Comparison of ENCODE assay signal across 8 mouse cellular contexts in the genomic region with DNA sequence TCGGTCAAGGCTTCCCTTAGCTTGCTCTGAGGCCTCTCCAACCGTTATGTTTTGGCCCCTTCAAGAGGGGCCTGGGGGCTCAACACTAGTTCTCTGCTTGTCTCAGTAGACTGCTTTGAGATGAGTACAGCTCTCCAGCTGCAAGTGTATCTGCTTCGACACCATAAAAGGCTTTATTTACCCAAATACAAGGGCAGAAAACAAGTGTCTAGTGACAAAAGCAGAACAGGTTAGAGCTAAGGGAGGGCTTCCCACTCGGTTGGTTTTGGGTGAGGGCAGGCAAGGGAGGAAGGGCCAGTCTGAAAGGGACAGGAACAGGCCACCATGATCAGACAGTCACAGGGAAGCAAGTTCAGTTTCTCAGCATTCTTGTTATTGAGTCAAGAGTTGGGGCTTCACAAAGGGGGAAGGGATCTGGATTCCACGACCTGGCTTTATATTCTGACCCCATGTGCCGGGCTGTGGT. TPM values are rescaled to one million over a fixed set of nuclear protein-coding genes. Genes with fewer than 3 reads are reported as not detected.
DNase-seq lines count a peak whose midpoint lies in the region; ATAC-seq and TF ChIP-seq lines count a peak whose summit lies in the region.

No protein-coding gene starts in this region.

- intact Hi-C loops in gastrocnemius, adult 2 months (cut with DNase I) = no loop called here

- peaks cover 3% of the 10 kb centered on the region; the same call in 1 of the 2 replicates for H3K4me1 ChIP-seq in bone marrow, adult 2 months (ENCODE audit: control insufficient read depth, insufficient read depth, low read length)
- H3K4me1 ChIP-seq in heart, embryonic 15.5 days (replicated peaks) = peaks cover 62% of the 10 kb centered on the region
- H3K4me1 ChIP-seq in liver, embryonic 11.5 days (replicated peaks; ENCODE audit: control insufficient read depth, insufficient read depth, low read length) = peaks cover 42% of the 10 kb centered on the region
- peaks cover 47% of the 10 kb centered on the region for H3K4me1 ChIP-seq in neural tube, embryonic 12.5 days

- H3K27me3 ChIP-seq in heart, embryonic 15.5 days = no peaks in the 10 kb centered on the region
- H3K27me3 ChIP-seq in liver, embryonic 11.5 days (replicated peaks; ENCODE audit: control insufficient read depth, insufficient read depth, low read length) = no peaks in the 10 kb centered on the region; the same call in 1 of the 2 replicates
- H3K27me3 ChIP-seq in neural tube, embryonic 12.5 days (replicated peaks) = no peaks in the 10 kb centered on the region

- H3K27ac ChIP-seq in gastrocnemius, adult 2 months = peak overlapping the region; percentile 89
- peak overlapping the region; percentile 88 for H3K27ac ChIP-seq in bone marrow, adult 2 months (ENCODE audit: control insufficient read depth, insufficient read depth, low read depth, low read length, poor library complexity)
- peak overlapping the region; percentile 98 for H3K27ac ChIP-seq in heart, embryonic 15.5 days
- H3K27ac ChIP-seq in liver, embryonic 11.5 days (ENCODE audit: low read depth, low read length) = peak overlapping the region; percentile 60
- peak overlapping the region; percentile 3; the same call in 1 of the 2 replicates for H3K27ac ChIP-seq in neural tube, embryonic 12.5 days

- peaks cover 28% of the 10 kb centered on the region for H3K36me3 ChIP-seq in heart, embryonic 15.5 days
- H3K36me3 ChIP-seq in liver, embryonic 11.5 days (ENCODE audit: control insufficient read depth, insufficient read depth, low read length) = peaks cover 5% of the 10 kb centered on the region
- H3K36me3 ChIP-seq in neural tube, embryonic 12.5 days = peaks cover 36% of the 10 kb centered on the region

- no peak for TF ChIP-seq CTCF in gastrocnemius, adult 2 months (IDR thresholded peaks at IDR 0.05)
- TF ChIP-seq CTCF in bone marrow, adult 2 months (IDR thresholded peaks at IDR 0.05; ENCODE audit: control insufficient read depth, insufficient read depth, low read length) = no peak

- WGBS in bone marrow, adult 2 months = 13% methylated on average over 6 of the region's 6 CpGs
- WGBS in heart, embryonic 15.5 days = 6% methylated on average over 6 of the region's 6 CpGs
- WGBS in liver, embryonic 11.5 days = 16% methylated on average over 6 of the region's 6 CpGs
- 11% methylated on average over 6 of the region's 6 CpGs for WGBS in neural tube, embryonic 12.5 days

- no peak for ATAC-seq in heart, embryonic 15.5 days (replicated peaks; ENCODE audit: insufficient number of reproducible peaks, insufficient read depth, low FRiP score, low read depth)
- no peak for ATAC-seq in liver, embryonic 11.5 days (replicated peaks; ENCODE audit: low FRiP score)
- ATAC-seq in neural tube, embryonic 12.5 days (ENCODE audit: low FRiP score, low read depth) = no peak

- peak overlapping the region; percentile 64 for H3K4me2 ChIP-seq in heart, embryonic 15.5 days
- H3K4me2 ChIP-seq in liver, embryonic 11.5 days = peak overlapping the region; percentile 96
- H3K4me2 ChIP-seq in neural tube, embryonic 12.5 days (replicated peaks) = peak overlapping the region; percentile 91

- H3K4me3 ChIP-seq in gastrocnemius, adult 2 months = peak overlapping the region; percentile 92
- peak overlapping the region; percentile 74 for H3K4me3 ChIP-seq in bone marrow, adult 2 months (replicated peaks; ENCODE audit: control insufficient read depth, low read depth, low read length)
- H3K4me3 ChIP-seq in heart, embryonic 15.5 days = peak overlapping the region; percentile 71
- H3K4me3 ChIP-seq in liver, embryonic 11.5 days (ENCODE audit: low read depth, low read length) = peak overlapping the region; percentile 80
- H3K4me3 ChIP-seq in neural tube, embryonic 12.5 days = peak overlapping the region; percentile 85

- H3K9ac ChIP-seq in heart, embryonic 15.5 days = peak overlapping the region; percentile 73
- peak overlapping the region; percentile 85 for H3K9ac ChIP-seq in liver, embryonic 11.5 days (ENCODE audit: low read depth, low read length)
- H3K9ac ChIP-seq in neural tube, embryonic 12.5 days = peak overlapping the region; percentile 99

- TF ChIP-seq POLR2A in bone marrow, adult 2 months (IDR thresholded peaks at IDR 0.05; ENCODE audit: borderline replicate concordance, control insufficient read depth, low read depth, low read length) = no peak

- DNase-seq in gastrocnemius, adult 2 months = no peak
- DNase-seq in gastrocnemius, postnatal 4 days (ENCODE audit: low spot score in 2 of 2) = no peak
- no peak for DNase-seq in liver, embryonic 11.5 days (ENCODE audit: low spot score)
- no peak for DNase-seq in adrenal gland, adult 2 months
- no peak for DNase-seq in gastrocnemius, postnatal 10 days

- H3K9me3 ChIP-seq in heart, embryonic 15.5 days (replicated peaks) = no peaks in the 10 kb centered on the region
- H3K9me3 ChIP-seq in liver, embryonic 11.5 days (ENCODE audit: control insufficient read depth, low read length) = no peaks in the 10 kb centered on the region
- no peaks in the 10 kb centered on the region for H3K9me3 ChIP-seq in neural tube, embryonic 12.5 days

RNA-seq across cellular contexts. Expression of gene Plekho1, which starts 1.4 kb away (rescaled TPM):
- total RNA-seq in gastrocnemius, adult 2 months (2021) = 10 to 100 TPM; 14.2 to 19.3 TPM
- total RNA-seq in gastrocnemius, postnatal 4 days (2021) = 10 to 100 TPM; 94.2 to 97.4 TPM
- polyA plus RNA-seq in bone marrow, adult 2 months (2011; ENCODE audit: insufficient read depth, insufficient read length, low replicate concordance, missing spikeins) = 36.1 and 59.2 TPM in 2 replicates
- polyA plus RNA-seq in heart, embryonic 15.5 days (2015; fragmentation: Nextera tagmentation; extraction: Ambion mirVana) = 64.3 and 69.6 TPM in 2 replicates
- 21.6 and 22.9 TPM in 2 replicates for polyA plus RNA-seq in liver, embryonic 11.5 days (2014; fragmentation: Nextera tagmentation; extraction: Ambion mirVana)
- polyA plus RNA-seq in neural tube, embryonic 12.5 days (2016; fragmentation: Nextera tagmentation; extraction: Ambion mirVana) = 90.0 and 91.9 TPM in 2 replicates
- total RNA-seq in adrenal gland, adult 2 months (2021) = 10 to 100 TPM; 12.9 to 24.7 TPM
- 13.8 and 14.0 TPM in 2 replicates for polyA plus RNA-seq in adrenal gland, adult 2 months (2012; rRNA removed)
- 10 to 100 TPM; 56.2 to 67.9 TPM for total RNA-seq in gastrocnemius, postnatal 10 days (2021)

Comparison
In these comparisons a context has a peak if more than half of its experiments do, and no peak if none do; other contexts are left out.
1. H3K27ac ChIP-seq: peak in every context shown above with its lines; median percentile 98 in heart, embryonic 15.5 days; 89 in gastrocnemius, adult 2 months; 88 in bone marrow, adult 2 months; 60 in liver, embryonic 11.5 days; 3 in neural tube, embryonic 12.5 days.